Mouse (Mus musculus): Measurements from ENCODE around the gene Kif1a. TPM values are rescaled to one million over a fixed set of nuclear protein-coding genes. Genes with fewer than 3 reads are reported as not detected.

Kif1a gene
- total and polyA plus RNA-seq, 3 experiments, result 29.0 to 43.0 (median 33.6) TPM

GRCm38 (mm10) chr1:93098956-93099355 is 2.8 kb downstream of the Kif1a start:
- peak; percentile 70 for DNase-seq

DNA sequence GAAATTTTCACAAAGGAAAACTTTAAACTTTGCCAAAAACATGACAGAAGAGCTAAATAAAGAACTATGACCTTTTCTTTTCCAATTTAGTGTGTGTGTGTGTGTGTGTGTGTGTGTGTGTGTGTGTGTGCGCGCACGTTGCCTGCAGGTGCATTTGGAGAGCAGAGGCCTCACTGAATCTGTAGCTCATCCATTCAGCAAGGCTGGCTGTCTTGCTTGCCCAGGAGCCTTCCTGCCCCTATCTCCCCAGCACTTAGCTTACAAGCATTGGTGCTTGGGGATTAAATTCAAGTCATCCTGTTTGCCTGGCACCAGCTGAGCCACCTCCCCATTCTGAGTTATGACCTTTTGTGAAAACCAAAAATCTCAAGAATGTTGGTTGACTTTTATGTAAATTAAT is 9.2 kb downstream of the Kif1a start:
- DNase-seq, result no peak

GRCm38 (mm10) chr1:93085136-93085535 is 16.6 kb downstream of the Kif1a start:
- no peak for DNase-seq

- no peak for DNase-seq
Observed at GRCm38 (mm10) chr1:93083420-93084285, 18.1 kb downstream of the Kif1a start.

- DNase-seq, result no peak
Observed at GRCm38 (mm10) chr1:93082121-93082520, 19.6 kb downstream of the Kif1a start.

DNA sequence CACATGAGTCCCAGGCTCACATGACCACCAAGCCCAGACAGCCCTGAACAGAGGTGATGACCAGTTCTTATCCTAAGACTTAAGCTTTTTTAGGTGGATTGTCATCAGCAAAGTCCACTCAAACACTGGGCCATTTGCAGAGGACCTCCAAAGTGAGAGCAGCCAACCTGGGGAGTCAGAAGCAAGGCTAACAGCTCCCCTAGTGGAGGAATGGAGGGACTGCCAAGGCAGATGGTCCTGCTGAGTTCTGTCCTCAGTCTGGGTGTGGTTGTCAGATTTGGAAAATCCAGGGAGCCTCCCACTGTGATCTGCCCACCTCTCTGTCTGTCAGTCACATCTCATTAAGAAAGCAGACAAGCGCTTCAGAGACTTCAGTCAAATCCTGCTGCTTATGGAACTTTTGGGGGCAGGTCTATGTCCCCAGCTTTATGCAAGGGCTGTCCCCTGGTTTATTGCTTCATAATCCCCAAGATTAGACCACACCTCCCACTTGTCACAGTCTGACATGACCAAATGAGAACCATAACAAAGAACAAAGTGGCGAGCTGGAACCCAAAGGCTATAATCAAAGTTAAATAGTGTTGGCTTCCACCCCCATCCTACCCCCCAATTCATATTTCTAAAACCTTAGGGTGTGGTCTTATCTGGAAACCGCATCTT is 20.7 kb downstream of the Kif1a start:
- DNase-seq, result peak; percentile 57

- DNase-seq, result no peak
Observed at GRCm38 (mm10) chr1:93079602-93080001, 22.1 kb downstream of the Kif1a start.

DNA sequence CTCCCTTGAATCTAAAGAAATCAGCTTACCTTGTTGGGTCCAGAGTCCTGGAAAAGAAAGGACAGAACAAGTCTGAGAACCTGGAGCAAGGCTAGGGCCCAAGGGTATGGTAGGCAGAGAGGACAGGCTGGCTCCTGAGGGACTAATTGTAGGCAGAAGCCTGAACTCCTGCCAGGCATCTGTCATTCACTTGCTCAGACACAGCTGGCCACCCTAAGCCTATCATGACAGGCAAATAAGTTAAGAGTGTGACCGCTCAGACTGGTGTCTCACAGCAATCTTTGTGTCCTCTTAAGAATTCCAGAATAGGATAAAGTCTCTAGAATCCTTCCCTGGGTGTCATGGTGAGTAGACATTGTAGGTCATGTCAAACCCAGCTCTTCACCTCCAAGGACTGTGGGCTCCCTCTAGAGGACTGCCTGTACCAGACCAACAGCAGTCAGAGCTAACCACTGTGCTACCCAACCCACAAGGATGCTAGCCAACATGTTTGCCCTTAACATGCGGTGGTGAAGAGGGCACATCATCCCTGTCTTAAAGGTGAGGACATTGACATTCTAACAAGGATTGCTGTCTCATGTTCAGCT is 29.4 kb downstream of the Kif1a start:
- DNase-seq, result peak; percentile 49

DNA sequence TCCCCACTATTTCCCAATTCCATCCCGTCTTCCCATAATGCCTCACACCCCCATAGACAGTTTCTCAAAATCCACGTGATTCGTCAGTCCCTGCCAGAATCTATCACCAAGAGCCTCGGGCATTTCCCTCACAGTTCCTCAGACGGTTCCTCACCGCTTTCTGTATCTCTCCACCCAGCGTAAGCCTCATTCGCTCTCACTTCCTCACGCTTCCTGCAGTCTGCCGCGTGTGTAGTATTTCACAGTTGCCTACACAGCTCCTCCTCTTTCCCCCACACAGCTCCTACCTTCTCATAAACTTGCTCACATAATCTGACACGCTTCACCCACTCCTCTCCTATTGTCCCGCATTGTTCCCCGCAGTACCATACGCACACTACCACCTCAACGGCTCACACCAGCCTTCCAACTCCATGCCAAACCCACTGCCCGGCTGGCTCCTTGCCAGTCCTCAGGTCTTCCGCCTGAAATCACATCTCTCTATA is 30.2 kb downstream of the Kif1a start:
- no peak for DNase-seq

DNA sequence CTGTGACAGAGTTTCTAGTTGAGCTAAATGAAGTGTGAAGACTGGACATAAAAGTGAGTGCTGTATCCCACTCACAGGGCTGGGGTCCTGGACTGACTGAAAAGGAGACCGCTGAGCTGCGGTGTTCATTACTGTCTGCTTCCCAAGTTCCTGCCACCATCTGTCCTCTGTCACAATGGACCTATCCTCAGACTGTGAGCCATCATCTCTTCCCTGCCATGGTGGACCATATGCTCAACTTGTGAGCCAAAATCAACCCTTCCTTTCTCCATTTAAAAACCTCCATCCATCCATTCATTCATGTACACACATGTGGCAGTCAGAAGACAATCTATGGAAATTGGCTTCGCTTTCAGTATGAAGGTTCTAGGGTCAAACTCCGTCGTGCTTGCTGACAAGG is 30.9 kb downstream of the Kif1a start:
- DNase-seq, result no peak

DNA sequence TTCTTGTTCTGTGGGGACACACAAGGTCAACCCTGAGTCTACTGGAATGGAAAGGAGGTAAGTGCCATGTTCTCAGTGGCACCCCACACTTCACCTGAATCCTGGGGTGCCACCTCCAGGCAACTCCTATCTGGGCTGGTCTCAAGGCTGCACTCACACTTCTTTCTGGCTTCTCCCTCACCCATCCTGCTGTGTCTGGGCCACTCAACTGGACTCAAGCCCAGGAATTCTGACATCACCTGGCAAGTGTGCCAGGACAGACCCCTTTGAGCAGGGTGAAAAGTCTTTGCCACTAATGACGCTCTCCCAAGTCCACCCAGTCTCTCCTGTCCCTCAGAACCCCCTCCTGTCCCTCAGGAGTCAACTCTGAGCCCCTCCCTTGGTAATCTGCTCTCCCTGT is 33.2 kb downstream of the Kif1a start:
- peak; percentile 64 for DNase-seq

- DNase-seq, result peak; percentile 88
Observed at GRCm38 (mm10) chr1:93065654-93066053, 36.1 kb downstream of the Kif1a start.

GRCm38 (mm10) chr1:93063694-93064093 is 38.1 kb downstream of the Kif1a start:
- DNase-seq, result peak; percentile 85

GRCm38 (mm10) chr1:93051124-93051833 is 50.5 kb downstream of the Kif1a start:
- no peak for DNase-seq

DNA sequence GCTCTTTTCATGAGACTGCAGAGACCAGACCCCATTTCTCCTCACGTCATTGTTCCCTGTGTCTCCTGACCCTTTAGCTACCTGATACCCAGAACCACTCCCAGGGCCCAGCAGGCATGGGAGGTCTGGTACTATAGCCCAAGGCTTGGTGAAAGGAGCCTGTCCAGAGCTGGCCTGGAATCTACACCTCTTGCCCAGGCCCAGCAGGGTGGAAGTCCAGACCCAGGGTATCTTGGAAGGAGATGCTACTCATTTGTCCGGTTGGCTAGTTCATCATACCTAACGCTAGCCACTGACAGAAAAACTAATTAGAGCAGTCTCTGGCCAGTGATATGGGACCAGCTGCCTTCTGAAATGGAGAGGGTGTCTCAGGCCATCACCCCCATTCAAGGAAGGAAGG is 51.7 kb downstream of the Kif1a start:
- DNase-seq, result no peak

- DNase-seq, result no peak
Observed at GRCm38 (mm10) chr1:93046153-93046789, 55.5 kb downstream of the Kif1a start.

DNA sequence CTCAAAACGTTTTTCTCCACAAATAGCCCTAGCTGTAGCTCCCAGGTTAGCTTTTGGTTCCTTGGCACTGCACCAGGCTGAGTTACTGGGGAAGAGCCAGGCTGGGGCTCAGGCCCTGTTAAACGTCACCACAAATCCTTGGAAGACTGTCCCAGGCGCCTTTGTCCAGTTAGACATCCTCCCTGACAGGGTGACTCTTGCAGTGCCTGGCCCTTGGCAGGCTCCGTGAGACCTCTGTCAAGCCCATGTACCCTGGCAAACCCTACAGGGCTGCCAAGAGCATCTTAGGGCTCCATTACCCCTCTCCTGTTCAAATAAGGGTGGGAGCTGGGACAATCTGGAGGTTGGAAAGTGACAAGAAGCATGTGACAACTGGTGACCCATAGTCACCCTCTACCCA is 65.8 kb downstream of the Kif1a start:
- no peak for DNase-seq

DNA sequence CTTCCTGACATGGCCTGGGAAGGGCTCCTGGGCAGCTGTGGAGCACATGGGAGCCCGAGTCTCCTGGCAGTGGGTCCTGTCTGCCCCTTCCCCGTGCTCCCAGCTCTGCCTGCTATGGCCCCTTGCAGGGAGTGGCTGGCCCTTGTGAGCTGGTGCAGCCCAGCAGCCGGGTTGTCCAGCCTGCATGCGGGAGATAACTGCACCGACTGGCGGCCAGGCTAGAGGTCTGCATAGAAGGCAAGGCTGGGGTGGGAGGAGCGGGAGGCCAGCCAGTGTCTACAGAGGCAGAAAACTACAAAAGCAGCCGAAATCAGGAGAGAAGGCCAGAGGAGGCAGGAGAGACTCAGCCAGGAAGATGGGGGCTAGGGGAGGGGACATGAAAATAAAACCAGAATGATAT is 67.8 kb downstream of the Kif1a start:
- no peak for DNase-seq

- DNase-seq, result no peak
Observed at GRCm38 (mm10) chr1:93031199-93031598, 70.6 kb downstream of the Kif1a start.

- DNase-seq, result no peak
Observed at GRCm38 (mm10) chr1:93030060-93030459, 71.7 kb downstream of the Kif1a start.

- no peak for DNase-seq
Observed at GRCm38 (mm10) chr1:93029387-93029786, 72.4 kb downstream of the Kif1a start.

GRCm38 (mm10) chr1:93026600-93026999 is 75.2 kb downstream of the Kif1a start:
- no peak for DNase-seq
